Mouse (Mus musculus): ENCODE data around the gene Ncln. TPM values are rescaled to one million over a fixed set of nuclear protein-coding genes. Genes with fewer than 3 reads are reported as not detected.

Ncln gene
- polyA plus RNA-seq, 1 experiment, result 203 TPM

- WGBS, result 82% methylated on average over 11 of the region's 11 CpGs
- Histone ChIP-seq H3K4me3 (replicated peaks; ENCODE audit: extremely low read depth, low read depth, low read length) (no peak overlapping the region), H3K4me1 (ENCODE audit: control insufficient read depth, insufficient read depth, low read length) (peaks cover 10% of the 10 kb centered on the region)
- TF ChIP-seq CTCF (IDR thresholded peaks at IDR 0.05; ENCODE audit: insufficient read depth, low read length), result no peak
- no peak for TF ChIP-seq POLR2A (IDR thresholded peaks at IDR 0.05; ENCODE audit: borderline replicate concordance, extremely low read depth, low read depth, low read length)
- DNase-seq, result no peak
Observed at GRCm38 (mm10) chr10:81494260-81495041, 1.7 kb downstream of the Ncln start.

GRCm38 (mm10) chr10:81493601-81494220 lies 2.5 kb downstream of the Ncln start:
- TF ChIP-seq CTCF (IDR thresholded peaks at IDR 0.05; ENCODE audit: insufficient read depth, low read length) (peak; percentile 42; the same call in 1 of the 2 replicates), POLR2A (IDR thresholded peaks at IDR 0.05; ENCODE audit: borderline replicate concordance, extremely low read depth, low read depth, low read length) (no peak)
- 75% methylated on average over 8 of the region's 8 CpGs for WGBS
- Histone ChIP-seq H3K4me3 (replicated peaks; ENCODE audit: extremely low read depth, low read depth, low read length) (no peak overlapping the region), H3K4me1 (ENCODE audit: control insufficient read depth, insufficient read depth, low read length) (peaks cover 10% of the 10 kb centered on the region)
- no peak for DNase-seq

GRCm38 (mm10) chr10:81492606-81493240 lies 3.5 kb downstream of the Ncln start:
- TF ChIP-seq POLR2A (IDR thresholded peaks at IDR 0.05; ENCODE audit: borderline replicate concordance, extremely low read depth, low read depth, low read length), result no peak
- no peak for TF ChIP-seq CTCF (IDR thresholded peaks at IDR 0.05; ENCODE audit: insufficient read depth, low read length)
- WGBS, result 90% methylated on average over 11 of the region's 11 CpGs
- no peak for DNase-seq
- no peak overlapping the region for H3K4me3 ChIP-seq (replicated peaks; ENCODE audit: extremely low read depth, low read depth, low read length)
- H3K4me1 ChIP-seq (ENCODE audit: control insufficient read depth, insufficient read depth, low read length), result peaks cover 10% of the 10 kb centered on the region

DNA sequence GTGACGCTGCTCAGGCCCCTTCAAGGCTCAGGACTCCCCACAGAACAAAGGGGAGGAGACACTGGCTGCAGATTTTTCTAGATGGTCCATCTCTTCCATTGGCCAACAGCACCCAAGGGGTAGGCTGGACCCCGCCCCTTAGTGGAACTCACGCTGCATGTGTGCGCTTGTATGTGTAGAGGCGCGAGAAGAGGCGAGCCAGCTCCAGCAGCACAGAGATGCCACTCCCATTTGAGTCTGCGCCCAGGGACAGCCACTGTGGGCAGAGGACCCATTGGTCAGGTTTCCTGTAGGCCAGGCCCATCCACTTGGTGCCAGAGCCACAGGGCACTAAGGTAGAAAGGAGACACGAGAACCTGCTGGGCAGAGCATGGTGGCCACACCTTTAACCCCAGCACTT lies 5.2 kb downstream of the Ncln start:
- H3K4me1 ChIP-seq (ENCODE audit: control insufficient read depth, insufficient read depth, low read length), result peaks cover 10% of the 10 kb centered on the region
- H3K4me3 ChIP-seq (replicated peaks; ENCODE audit: extremely low read depth, low read depth, low read length), result no peak overlapping the region
- no peak for DNase-seq
- WGBS, result 90% methylated on average over 9 of the region's 9 CpGs
- TF ChIP-seq CTCF (IDR thresholded peaks at IDR 0.05; ENCODE audit: insufficient read depth, low read length) (no peak), POLR2A (IDR thresholded peaks at IDR 0.05; ENCODE audit: borderline replicate concordance, extremely low read depth, low read depth, low read length) (no peak)

DNA sequence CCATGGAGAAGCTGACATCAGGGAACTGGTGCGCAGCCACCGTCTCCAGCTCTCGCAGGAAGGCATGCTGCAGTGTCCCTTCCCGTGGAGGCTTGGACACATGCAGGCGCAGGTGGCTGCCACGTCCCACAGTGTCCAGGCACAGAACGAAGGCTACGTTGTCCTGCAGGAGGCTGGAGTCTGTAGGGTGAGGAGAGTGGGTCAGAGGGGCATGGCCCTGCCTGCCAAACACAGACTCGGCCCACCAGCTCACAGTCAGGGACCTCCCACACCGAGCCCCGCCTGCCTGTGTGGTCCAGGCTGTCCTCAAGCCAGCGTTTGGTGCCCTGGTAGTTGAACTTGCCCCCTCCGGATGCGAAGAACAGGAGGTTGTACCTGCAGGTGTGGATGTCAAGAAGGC lies 6.3 kb downstream of the Ncln start:
- TF ChIP-seq POLR2A (IDR thresholded peaks at IDR 0.05; ENCODE audit: borderline replicate concordance, extremely low read depth, low read depth, low read length) (no peak), CTCF (IDR thresholded peaks at IDR 0.05; ENCODE audit: insufficient read depth, low read length) (no peak)
- Histone ChIP-seq H3K4me1 (ENCODE audit: control insufficient read depth, insufficient read depth, low read length) (peaks cover 5% of the 10 kb centered on the region; the same call in 1 of the 2 replicates), H3K4me3 (replicated peaks; ENCODE audit: extremely low read depth, low read depth, low read length) (no peak overlapping the region)
- no peak for DNase-seq
- 85% methylated on average over 14 of the region's 14 CpGs for WGBS

DNA sequence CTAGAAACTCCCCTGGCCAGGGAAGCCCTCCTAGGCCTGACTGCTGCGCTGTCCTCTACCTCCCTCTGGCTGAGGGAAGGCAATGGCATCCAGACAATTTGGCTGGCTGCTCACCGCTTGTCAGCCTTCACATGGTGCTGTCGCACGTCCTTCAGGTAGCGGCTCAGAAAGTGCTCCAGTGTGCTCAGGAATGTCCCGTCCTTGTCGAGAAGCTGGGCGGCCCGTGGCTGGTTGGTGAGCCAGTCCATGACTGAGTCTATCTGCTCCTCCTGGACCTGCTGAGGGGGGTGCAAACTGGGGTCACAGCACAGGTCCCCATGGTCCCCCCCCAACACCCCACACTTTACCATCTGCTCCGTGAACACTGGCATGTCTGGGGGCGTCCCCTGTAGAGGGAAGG lies 8.1 kb downstream of the Ncln start:
- Histone ChIP-seq H3K4me3 (replicated peaks; ENCODE audit: extremely low read depth, low read depth, low read length) (no peak overlapping the region), H3K4me1 (ENCODE audit: control insufficient read depth, insufficient read depth, low read length) (no peaks in the 10 kb centered on the region)
- DNase-seq, result no peak
- 69% methylated on average over 11 of the region's 11 CpGs for WGBS
- no peak for TF ChIP-seq CTCF (IDR thresholded peaks at IDR 0.05; ENCODE audit: insufficient read depth, low read length)
- TF ChIP-seq POLR2A (IDR thresholded peaks at IDR 0.05; ENCODE audit: borderline replicate concordance, extremely low read depth, low read depth, low read length), result no peak

- DNase-seq, result no peak
- Histone ChIP-seq H3K4me3 (replicated peaks; ENCODE audit: extremely low read depth, low read depth, low read length) (no peak overlapping the region), H3K4me1 (ENCODE audit: control insufficient read depth, insufficient read depth, low read length) (peaks cover 8% of the 10 kb centered on the region; the same call in 1 of the 2 replicates)
- TF ChIP-seq CTCF (IDR thresholded peaks at IDR 0.05; ENCODE audit: insufficient read depth, low read length), result no peak
- no peak for TF ChIP-seq POLR2A (IDR thresholded peaks at IDR 0.05; ENCODE audit: borderline replicate concordance, extremely low read depth, low read depth, low read length)
- WGBS, result 87% methylated on average over 10 of the region's 10 CpGs
Observed at GRCm38 (mm10) chr10:81486496-81486895, 9.7 kb downstream of the Ncln start.

GRCm38 (mm10) chr10:81485479-81486018 lies 10.6 kb downstream of the Ncln start:
- H3K4me1 ChIP-seq (ENCODE audit: control insufficient read depth, insufficient read depth, low read length), result peaks cover 8% of the 10 kb centered on the region; the same call in 1 of the 2 replicates
- TF ChIP-seq POLR2A (IDR thresholded peaks at IDR 0.05; ENCODE audit: borderline replicate concordance, extremely low read depth, low read depth, low read length) (no peak), CTCF (IDR thresholded peaks at IDR 0.05; ENCODE audit: insufficient read depth, low read length) (no peak)
- H3K4me3 ChIP-seq (replicated peaks; ENCODE audit: extremely low read depth, low read depth, low read length), result no peak overlapping the region
- WGBS, result 66% methylated on average over 7 of the region's 7 CpGs
- no peak for DNase-seq

GRCm38 (mm10) chr10:81485060-81485449 lies 11.1 kb downstream of the Ncln start:
- TF ChIP-seq POLR2A (IDR thresholded peaks at IDR 0.05; ENCODE audit: borderline replicate concordance, extremely low read depth, low read depth, low read length) (no peak), CTCF (IDR thresholded peaks at IDR 0.05; ENCODE audit: insufficient read depth, low read length) (peak; percentile 12; the same call in 1 of the 2 replicates)
- no peak overlapping the region for H3K4me3 ChIP-seq (replicated peaks; ENCODE audit: extremely low read depth, low read depth, low read length)
- DNase-seq, result no peak
- WGBS, result 8% methylated on average over 2 of the region's 2 CpGs
- peaks cover 8% of the 10 kb centered on the region; the same call in 1 of the 2 replicates for H3K4me1 ChIP-seq (ENCODE audit: control insufficient read depth, insufficient read depth, low read length)

Data from lung, adult 2 months (tissue).